Mouse (Mus musculus): ENCODE measurements at regions not wholly inside any gene's neighbourhood (a gene's known extent, or its start where the extent isn't known, plus 50 kb on each side); places are given as distances from the start of the nearest gene placed in this dataset.

DNA sequence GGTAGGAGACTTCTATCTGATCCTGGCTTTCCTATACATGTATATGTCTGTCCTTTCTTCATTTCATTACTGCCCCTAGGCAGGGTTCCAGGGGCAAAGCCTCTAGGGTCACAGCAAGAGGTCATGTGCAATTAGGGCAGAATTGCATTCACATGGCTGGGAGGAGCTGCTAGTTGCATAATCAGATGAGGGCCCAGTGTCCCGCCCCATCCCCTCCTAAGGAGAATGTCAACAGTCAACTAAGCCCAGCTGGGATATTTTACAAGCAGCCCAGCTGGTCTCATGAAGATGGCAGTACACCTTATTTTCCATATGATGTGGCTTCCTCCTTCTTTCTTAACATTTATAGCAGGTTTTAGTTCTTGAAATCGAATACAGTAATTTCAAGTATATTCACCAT, 273.3 kb upstream of the Irx5 start:
- TF ChIP-seq CTCF (IDR thresholded peaks at IDR 0.05) (no peak), POLR2A (IDR thresholded peaks at IDR 0.05; ENCODE audit: insufficient read depth, low read depth, low read length) (no peak)
